Mouse (Mus musculus) megakaryocyte, adult 5-6 weeks (primary cell): ENCODE results near the gene Gm20929. TPM values are rescaled to one million over a fixed set of nuclear protein-coding genes. Genes with fewer than 3 reads are reported as not detected.
"Not testable (repeated sequence)": the region's sequence is repeated elsewhere in the genome, so short reads cannot be mapped to it uniquely, and the experiment has no call there.

ENCODE experiments used
- ATAC-seq: 2 replicates; pipeline ENCODE4 v1.8.0; 2016; ENCODE audit warnings: mild to moderate bottlenecking, inconsistent platforms; ENCODE audit not compliant: poor library complexity, severe bottlenecking
- total RNA-seq, 2 experiments: library from RNA; stranded (forward) in 1 of 2; stranded (reverse) in 1 of 2; fragments of 153-499, 151-499 nt in 1 of 2; fragments of 221-1000, 200-1000 nt in 1 of 2; gene quantifications; 2 replicates each; pipeline versions ENCODE4 v1.2.3 to v1.2.4; 2015 to 2017

The Gm20929 gene
- total RNA-seq (2015), result not detected in 2 replicates
- total RNA-seq (2017), result not detected in 2 replicates

GRCm38 (mm10) chrY:53843649-53844048 lies at the start of gene Gm20929:
TSS of gene Gm20929 (plus strand) at chrY:53843949.
- not testable (repeated sequence) for ATAC-seq
